Mouse (Mus musculus) heart, embryonic 13.5 days (tissue): ENCODE data around the gene Ccdc86. TPM values are rescaled to one million over a fixed set of nuclear protein-coding genes. Genes with fewer than 3 reads are reported as not detected.

ENCODE experiments used
- ATAC-seq: fragments of 200-750 bp; cut with Nextera tagmentation; 2 replicates; pipeline ENCODE4 v1.8.0; 2017; ENCODE audit warnings: moderate TSS enrichment; ENCODE audit not compliant: insufficient number of reproducible peaks, low FRiP score, low TSS enrichment; ENCODE audit errors: extremely low read depth
- H3K27ac ChIP-seq: fragments of 300-500 bp; sonication (generic); replicated peaks from 2 replicates; pipeline ENCODE4 v1.5.1; 2015; ENCODE audit warnings: moderate library complexity, mild to moderate bottlenecking, inconsistent platforms
- H3K27me3 ChIP-seq: fragments of 300-500 bp; sonication (generic); replicated peaks from 2 replicates; pipeline ENCODE4 v1.6.1; 2015; ENCODE audit warnings: mild to moderate bottlenecking, inconsistent platforms
- H3K36me3 ChIP-seq: fragments of 300-500 bp; sonication (generic); 2 replicates; pipeline ENCODE4 v1.6.1; 2015; ENCODE audit warnings: mild to moderate bottlenecking, inconsistent platforms
- H3K4me1 ChIP-seq: fragments of 300-500 bp; sonication (generic); 2 replicates; pipeline ENCODE4 v1.6.1; 2015; ENCODE audit warnings: inconsistent platforms
- H3K4me2 ChIP-seq: fragments of 300-500 bp; sonication (generic); 2 replicates; pipeline ENCODE4 v1.6.1; 2015; ENCODE audit warnings: inconsistent platforms, mild to moderate bottlenecking, moderate library complexity
- H3K4me3 ChIP-seq: fragments of 300-500 bp; sonication (generic); 2 replicates; pipeline ENCODE4 v1.5.1; 2015; ENCODE audit warnings: moderate library complexity, mild to moderate bottlenecking, inconsistent platforms
- H3K9ac ChIP-seq: fragments of 300-500 bp; sonication (generic); 2 replicates; pipeline ENCODE4 v1.6.1; 2015; ENCODE audit warnings: inconsistent platforms, mild to moderate bottlenecking, moderate library complexity
- H3K9me3 ChIP-seq: fragments of 300-500 bp; sonication (generic); 2 replicates; pipeline ENCODE4 v1.6.1; 2016; ENCODE audit warnings: inconsistent platforms
- WGBS: fragments of 180-500 bp; shearing (Covaris S2); methylation state at CpG from one replicate; pipeline ENCODE4 v1.1.7; 2015; ENCODE audit warnings: mixed read lengths; 5-methylcytosine and 5-hydroxymethylcytosine counted together
- polyA plus RNA-seq: library from polyadenylated mRNA; unstranded; fragments of >200 nt; fragmentation: Nextera tagmentation; extraction: Ambion mirVana; gene quantifications from 2 replicates; pipeline ENCODE4 v1.2.1, GENCODE M21; 2015

Gene Ccdc86
- polyA plus RNA-seq, 1 experiment from 2014 or later: 19.9 TPM

DNA sequence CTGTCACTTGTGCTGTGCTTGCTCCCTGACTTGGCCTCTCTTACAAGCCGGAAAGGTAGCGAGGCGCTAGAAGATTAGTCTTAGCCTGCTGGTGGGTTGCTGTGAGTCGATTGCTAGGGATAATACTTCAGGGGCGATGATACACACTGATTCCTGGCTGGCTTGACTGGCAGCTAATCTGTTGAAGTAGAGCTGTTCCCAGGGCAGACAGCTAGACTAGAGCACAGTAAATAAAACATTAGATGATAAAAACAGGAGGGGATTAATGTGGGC, 43.4 kb downstream of the Ccdc86 start:
- peaks cover 64% of the 10 kb centered on the region for H3K4me1 ChIP-seq
- no peak for ATAC-seq
- H3K9me3 ChIP-seq: no peaks in the 10 kb centered on the region
- H3K36me3 ChIP-seq: peaks cover 71% of the 10 kb centered on the region
- peak overlapping the region; percentile 95 for H3K27ac ChIP-seq
- peak overlapping the region; percentile 69 for H3K9ac ChIP-seq
- WGBS: 32% methylated on average over 5 of the region's 5 CpGs
- H3K27me3 ChIP-seq: no peaks in the 10 kb centered on the region
- H3K4me3 ChIP-seq: no peak overlapping the region
- H3K4me2 ChIP-seq: peak overlapping the region; percentile 38

GRCm38 (mm10) chr19:10904927-10905727, 43.9 kb downstream of the Ccdc86 start:
- H3K27ac ChIP-seq: peak overlapping the region; percentile 95
- WGBS: 31% methylated on average over 7 of the region's 7 CpGs
- H3K27me3 ChIP-seq: no peaks in the 10 kb centered on the region
- H3K9ac ChIP-seq: peak overlapping the region; percentile 69
- peaks cover 64% of the 10 kb centered on the region for H3K4me1 ChIP-seq
- H3K4me2 ChIP-seq: peak overlapping the region; percentile 38
- peaks cover 77% of the 10 kb centered on the region for H3K36me3 ChIP-seq
- H3K4me3 ChIP-seq: no peak overlapping the region
- H3K9me3 ChIP-seq: no peaks in the 10 kb centered on the region
- ATAC-seq: peak; percentile 38; the same call in 1 of the 2 replicates

DNA sequence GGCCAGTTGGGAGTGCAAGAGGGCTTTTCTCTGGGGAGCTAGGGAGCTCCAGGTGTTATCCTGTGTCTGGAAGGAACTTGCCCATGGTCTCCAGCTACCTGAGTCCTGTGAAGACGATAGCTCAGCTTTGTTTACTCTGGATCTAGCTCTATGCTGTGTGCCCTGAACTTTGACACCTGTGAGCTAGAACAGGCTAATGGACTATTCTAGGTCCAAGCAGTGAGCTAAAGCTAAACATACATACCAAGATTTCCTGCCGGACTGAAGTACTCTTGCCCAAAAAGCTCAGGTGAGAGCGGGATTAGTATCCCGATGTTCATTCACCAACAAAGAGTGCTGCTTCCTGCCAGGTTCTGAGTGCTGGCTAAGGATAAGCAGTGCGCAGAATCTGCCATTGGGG, 44.6 kb downstream of the Ccdc86 start:
- Histone ChIP-seq H3K9ac (peak overlapping the region; percentile 54), H3K27me3 (no peaks in the 10 kb centered on the region), H3K4me2 (no peak overlapping the region), H3K36me3 (peaks cover 83% of the 10 kb centered on the region), H3K9me3 (no peaks in the 10 kb centered on the region), H3K4me3 (no peak overlapping the region), H3K4me1 (peaks cover 60% of the 10 kb centered on the region), H3K27ac (peak overlapping the region; percentile 95)
- ATAC-seq: no peak
- WGBS: 80% methylated on average over 5 of the region's 5 CpGs

GRCm38 (mm10) chr19:10901046-10901445, 48.0 kb downstream of the Ccdc86 start:
- WGBS: 94% methylated on average over 5 of the region's 5 CpGs
- no peak for ATAC-seq
- Histone ChIP-seq H3K36me3 (peaks cover 87% of the 10 kb centered on the region), H3K27me3 (no peaks in the 10 kb centered on the region), H3K27ac (no peak overlapping the region), H3K9ac (no peak overlapping the region), H3K4me3 (no peak overlapping the region), H3K4me1 (peaks cover 47% of the 10 kb centered on the region), H3K4me2 (no peak overlapping the region), H3K9me3 (no peaks in the 10 kb centered on the region)

DNA sequence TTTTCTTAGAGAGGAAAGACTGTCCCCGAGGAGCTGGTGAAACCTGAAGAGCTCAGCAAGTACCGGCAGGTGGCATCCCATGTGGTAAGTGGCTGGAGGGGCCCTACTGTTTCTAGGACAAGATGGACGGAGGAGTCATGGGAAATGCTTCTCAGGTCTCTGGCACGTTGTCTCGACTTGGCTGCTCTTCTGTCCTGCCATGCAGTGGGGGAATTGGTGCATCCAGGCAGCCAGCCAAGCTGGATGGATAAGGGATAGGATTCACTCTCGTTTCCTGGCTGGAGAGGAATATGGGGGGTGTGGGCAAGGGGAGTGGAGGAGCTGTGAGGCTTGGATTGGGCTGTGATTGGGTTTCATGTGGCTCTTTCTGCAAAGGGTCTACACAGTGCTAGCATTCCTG, 48.8 kb downstream of the Ccdc86 start:
- WGBS: 64% methylated on average over 6 of the region's 6 CpGs
- ATAC-seq: no peak
- Histone ChIP-seq H3K9me3 (no peaks in the 10 kb centered on the region), H3K27me3 (no peaks in the 10 kb centered on the region), H3K4me3 (no peak overlapping the region), H3K9ac (no peak overlapping the region), H3K4me2 (no peak overlapping the region), H3K36me3 (peaks cover 80% of the 10 kb centered on the region), H3K4me1 (peaks cover 42% of the 10 kb centered on the region), H3K27ac (no peak overlapping the region)

DNA sequence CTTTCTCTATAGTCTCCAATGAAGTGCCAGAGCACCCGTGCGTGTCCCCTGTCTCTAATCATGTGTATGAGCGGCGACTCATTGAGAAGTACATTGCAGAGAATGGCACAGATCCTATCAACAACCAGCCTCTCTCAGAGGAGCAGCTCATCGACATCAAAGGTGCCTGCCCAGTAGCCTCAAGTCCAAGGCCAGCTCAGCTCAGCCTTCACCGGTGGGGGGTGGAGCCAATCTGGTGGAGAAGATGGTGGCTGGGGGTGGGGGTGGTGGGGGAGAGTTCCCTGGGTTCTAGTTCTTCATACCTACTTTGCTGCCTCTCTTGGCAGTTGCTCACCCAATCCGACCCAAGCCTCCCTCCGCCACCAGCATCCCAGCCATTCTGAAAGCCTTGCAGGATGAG, 51.6 kb downstream of the Ccdc86 start:
- peak overlapping the region; percentile 57; the same call in 1 of the 2 replicates for H3K27ac ChIP-seq
- H3K4me2 ChIP-seq: peak overlapping the region; percentile 76
- H3K36me3 ChIP-seq: peaks cover 52% of the 10 kb centered on the region
- peaks cover 34% of the 10 kb centered on the region for H3K4me1 ChIP-seq
- H3K4me3 ChIP-seq: peak overlapping the region; percentile 94; the same call in 1 of the 2 replicates
- no peaks in the 10 kb centered on the region for H3K27me3 ChIP-seq
- H3K9ac ChIP-seq: peak overlapping the region; percentile 96
- 71% methylated on average over 8 of the region's 8 CpGs for WGBS
- ATAC-seq: no peak
- no peaks in the 10 kb centered on the region for H3K9me3 ChIP-seq

- peaks cover 34% of the 10 kb centered on the region for H3K4me1 ChIP-seq
- H3K9me3 ChIP-seq: no peaks in the 10 kb centered on the region
- H3K27ac ChIP-seq: peak overlapping the region; percentile 57
- H3K4me2 ChIP-seq: peak overlapping the region; percentile 76
- 40% methylated on average over 7 of the region's 7 CpGs for WGBS
- H3K4me3 ChIP-seq: peak overlapping the region; percentile 94
- H3K27me3 ChIP-seq: no peaks in the 10 kb centered on the region
- peak overlapping the region; percentile 96 for H3K9ac ChIP-seq
- ATAC-seq: no peak
- peaks cover 46% of the 10 kb centered on the region for H3K36me3 ChIP-seq
Measured at GRCm38 (mm10) chr19:10896849-10897248, 52.2 kb downstream of the Ccdc86 start.

GRCm38 (mm10) chr19:10895708-10896107, 53.4 kb downstream of the Ccdc86 start:
- 2% methylated on average over 16 of the region's 16 CpGs for WGBS
- Histone ChIP-seq H3K27me3 (no peaks in the 10 kb centered on the region), H3K4me3 (peak overlapping the region; percentile 94), H3K27ac (peak overlapping the region; percentile 96), H3K4me1 (peaks cover 35% of the 10 kb centered on the region), H3K9me3 (no peaks in the 10 kb centered on the region), H3K36me3 (peaks cover 34% of the 10 kb centered on the region), H3K9ac (peak overlapping the region; percentile 96), H3K4me2 (peak overlapping the region; percentile 76)
- ATAC-seq: no peak

DNA sequence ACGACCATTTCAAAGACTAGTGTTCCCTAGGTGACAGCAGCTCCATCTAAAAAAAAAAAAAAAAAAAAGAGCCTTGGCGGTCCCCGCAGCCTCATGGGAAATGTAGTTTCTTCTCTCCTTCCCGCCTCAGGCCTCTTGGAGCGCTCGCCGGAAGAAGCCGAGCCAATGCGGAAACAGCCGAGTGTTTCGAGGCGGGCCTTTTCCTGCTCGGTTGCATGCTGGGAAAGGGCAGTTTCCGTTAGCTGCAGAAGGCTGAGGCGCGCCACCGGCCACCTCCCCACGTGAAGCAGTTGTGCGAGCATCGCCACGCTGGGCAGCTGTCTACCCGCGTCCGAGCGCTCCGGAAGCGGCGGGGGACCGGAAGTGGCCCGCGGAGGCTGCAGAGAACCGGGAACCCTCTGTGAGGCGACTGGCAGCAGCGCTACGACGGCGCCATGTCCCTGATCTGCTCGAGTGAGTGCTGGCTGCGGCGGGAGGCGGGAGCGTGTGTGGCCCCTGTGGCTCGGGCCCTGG, 54.0 kb downstream of the Ccdc86 start, which contains the start of gene Prpf19:
Gene Prpf19, plus strand, starts transcription at position 216 of the 513 bp plus-strand sequence.
- Histone ChIP-seq H3K27me3 (no peaks in the 10 kb centered on the region), H3K9me3 (no peaks in the 10 kb centered on the region), H3K36me3 (peaks cover 28% of the 10 kb centered on the region), H3K9ac (peak within 1 kb of the TSS; percentile 96), H3K4me3 (peak within 1 kb of the TSS; percentile 94), H3K27ac (peak within 1 kb of the TSS; percentile 96), H3K4me2 (peak within 1 kb of the TSS; percentile 76), H3K4me1 (peaks cover 32% of the 10 kb centered on the region)
- peak; percentile 92 for ATAC-seq
- under 1% methylated on average over 43 of the region's 43 CpGs for WGBS

DNA sequence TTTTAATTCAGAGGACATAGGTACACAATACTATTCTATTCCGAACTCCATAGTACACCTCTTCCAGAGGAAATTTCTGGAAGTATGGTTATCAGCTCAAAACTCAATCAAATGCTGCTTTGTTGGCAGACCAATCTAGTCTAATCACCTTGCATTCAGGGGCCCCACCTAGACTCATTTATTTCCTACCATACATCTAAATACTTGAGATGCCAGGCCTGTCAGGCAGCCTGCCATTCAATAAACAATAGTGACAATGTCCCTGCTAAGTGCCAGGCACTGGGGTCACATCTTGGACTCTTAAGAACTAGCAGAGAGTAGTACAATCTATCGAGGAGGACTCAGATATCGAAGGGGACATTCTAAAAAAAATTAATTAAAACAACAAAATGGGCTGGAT, 56.9 kb downstream of the Ccdc86 start:
- no peaks in the 10 kb centered on the region for H3K9me3 ChIP-seq
- no peak for ATAC-seq

More for the DNA sequence above, 56.9 kb downstream of the Ccdc86 start:
- H3K4me2 ChIP-seq: no peak overlapping the region
- H3K4me1 ChIP-seq: peaks cover 23% of the 10 kb centered on the region
- H3K27me3 ChIP-seq: no peaks in the 10 kb centered on the region
- no peak overlapping the region for H3K9ac ChIP-seq
- no peak overlapping the region for H3K4me3 ChIP-seq
- H3K36me3 ChIP-seq: no peaks in the 10 kb centered on the region
- no peak overlapping the region for H3K27ac ChIP-seq
- WGBS: 83% methylated on average over 3 of the region's 3 CpGs
